Mouse (Mus musculus) midbrain, embryonic 14.5 days (tissue): ENCODE measurements around the gene Camsap2. TPM values are rescaled to one million over a fixed set of nuclear protein-coding genes. Genes with fewer than 3 reads are reported as not detected.

Experiments
- ATAC-seq: fragments of 200-750 bp; cut with Nextera tagmentation; 2 replicates; pipeline ENCODE4 v1.8.0; 2017; ENCODE audit warnings: moderate number of reproducible peaks, moderate library complexity; ENCODE audit not compliant: low FRiP score, low TSS enrichment
- DNase-seq: peaks from one replicate; pipeline ENCODE4 v3.0.0-alpha.2; 2015
- H3K27ac ChIP-seq: fragments of 300-500 bp; sonication (generic); replicated peaks from 2 replicates; pipeline ENCODE4 v1.5.1; 2014; ENCODE audit warnings: mild to moderate bottlenecking, low read depth, low read length, moderate library complexity
- H3K27me3 ChIP-seq: fragments of 300-500 bp; sonication (generic); 2 replicates; pipeline ENCODE4 v1.6.1; 2014; ENCODE audit warnings: low read length, control low read depth, mixed read lengths; ENCODE audit not compliant: control insufficient read depth, insufficient read depth
- H3K36me3 ChIP-seq: fragments of 300-500 bp; sonication (generic); 2 replicates; pipeline ENCODE4 v1.6.1; 2014; ENCODE audit warnings: low read length, control low read depth; ENCODE audit not compliant: control insufficient read depth, insufficient read depth
- H3K4me1 ChIP-seq: fragments of 300-500 bp; sonication (generic); 2 replicates; pipeline ENCODE4 v1.6.1; 2014; ENCODE audit warnings: mild to moderate bottlenecking, antibody characterized with exemption, low read length, control low read depth; ENCODE audit not compliant: control insufficient read depth, insufficient read depth
- H3K4me2 ChIP-seq: fragments of 300-500 bp; sonication (generic); 2 replicates; pipeline ENCODE4 v1.6.1; 2014; ENCODE audit warnings: mild to moderate bottlenecking, low read length, moderate library complexity
- H3K4me3 ChIP-seq: fragments of 300-500 bp; sonication (generic); replicated peaks from 2 replicates; pipeline ENCODE4 v1.5.1; 2014; ENCODE audit warnings: low read depth, low read length
- H3K9ac ChIP-seq: fragments of 300-500 bp; sonication (generic); replicated peaks from 2 replicates; pipeline ENCODE4 v1.6.1; 2014; ENCODE audit warnings: mild to moderate bottlenecking, low read length, moderate library complexity
- H3K9me3 ChIP-seq: fragments of 300-500 bp; sonication (generic); 2 replicates; pipeline ENCODE4 v1.6.1; 2016; ENCODE audit warnings: low read length, control low read depth, mixed read lengths; ENCODE audit not compliant: control insufficient read depth
- WGBS: fragments of 180-500 bp; shearing (Covaris S2); extraction: QIAGEN DNeasy Blood & Tissue Kit; methylation state at CpG from one replicate; pipeline ENCODE4 v1.1.7; 2014; 5-methylcytosine and 5-hydroxymethylcytosine counted together
- polyA plus RNA-seq: library from polyadenylated mRNA; unstranded; fragments of >200 nt; fragmentation: Nextera tagmentation; extraction: Ambion mirVana; gene quantifications from 2 replicates; pipeline ENCODE4 v1.2.1, GENCODE M21; 2014

Camsap2 gene
- polyA plus RNA-seq, 1 experiment from 2014 or later, result 63.8 TPM

GRCm38 (mm10) chr1:136365986-136366385, 20.1 kb upstream of the Camsap2 start:
- ATAC-seq, result no peak
- no peak overlapping the region for H3K4me3 ChIP-seq

GRCm38 (mm10) chr1:136364711-136365110, 18.8 kb upstream of the Camsap2 start:
- ATAC-seq (no peak), DNase-seq (no peak)
- no peak overlapping the region for H3K9ac ChIP-seq
- H3K36me3 ChIP-seq, result no peaks in the 10 kb centered on the region
- H3K4me1 ChIP-seq, result no peaks in the 10 kb centered on the region
- no peaks in the 10 kb centered on the region for H3K9me3 ChIP-seq
- H3K27me3 ChIP-seq, result no peaks in the 10 kb centered on the region
- H3K4me3 ChIP-seq, result no peak overlapping the region
- H3K4me2 ChIP-seq, result no peak overlapping the region
- 51% methylated on average over 19 of the region's 19 CpGs for WGBS
- H3K27ac ChIP-seq, result no peak overlapping the region

More at GRCm38 (mm10) chr1:136365986-136366385, 20.1 kb upstream of the Camsap2 start:
- WGBS, result 76% methylated on average over 3 of the region's 3 CpGs
- Histone ChIP-seq H3K27ac (no peak overlapping the region), H3K27me3 (no peaks in the 10 kb centered on the region), H3K36me3 (no peaks in the 10 kb centered on the region), H3K4me1 (no peaks in the 10 kb centered on the region), H3K9me3 (no peaks in the 10 kb centered on the region), H3K9ac (no peak overlapping the region), H3K4me2 (no peak overlapping the region)
- no peak for DNase-seq

GRCm38 (mm10) chr1:136363035-136363434, 17.1 kb upstream of the Camsap2 start:
- DNase-seq (no peak), ATAC-seq (no peak)
- WGBS, result 49% methylated on average over 6 of the region's 6 CpGs
- no peak overlapping the region for H3K4me3 ChIP-seq
- H3K36me3 ChIP-seq, result no peaks in the 10 kb centered on the region
- no peak overlapping the region for H3K9ac ChIP-seq
- no peak overlapping the region for H3K27ac ChIP-seq
- H3K4me1 ChIP-seq, result no peaks in the 10 kb centered on the region
- H3K4me2 ChIP-seq, result no peak overlapping the region
- no peaks in the 10 kb centered on the region for H3K27me3 ChIP-seq
- no peaks in the 10 kb centered on the region for H3K9me3 ChIP-seq

- Histone ChIP-seq H3K36me3 (no peaks in the 10 kb centered on the region), H3K4me2 (no peak overlapping the region), H3K27me3 (no peaks in the 10 kb centered on the region), H3K9ac (no peak overlapping the region), H3K4me1 (no peaks in the 10 kb centered on the region), H3K4me3 (no peak overlapping the region), H3K9me3 (no peaks in the 10 kb centered on the region), H3K27ac (no peak overlapping the region)
- WGBS, result 23% methylated on average over 8 of the region's 8 CpGs
- ATAC-seq (no peak), DNase-seq (peak; percentile 54)
Measured at GRCm38 (mm10) chr1:136362567-136362966, 16.7 kb upstream of the Camsap2 start.

- Histone ChIP-seq H3K4me3 (no peak overlapping the region), H3K4me1 (no peaks in the 10 kb centered on the region), H3K27ac (no peak overlapping the region), H3K36me3 (no peaks in the 10 kb centered on the region), H3K27me3 (no peaks in the 10 kb centered on the region), H3K4me2 (no peak overlapping the region), H3K9ac (no peak overlapping the region), H3K9me3 (no peaks in the 10 kb centered on the region)
- ATAC-seq (no peak), DNase-seq (no peak)
- 82% methylated on average over 2 of the region's 2 CpGs for WGBS
Measured at GRCm38 (mm10) chr1:136361373-136361772, 15.5 kb upstream of the Camsap2 start.

GRCm38 (mm10) chr1:136360909-136361308, 15.0 kb upstream of the Camsap2 start:
- 85% methylated on average over 6 of the region's 6 CpGs for WGBS
- no peak overlapping the region for H3K4me3 ChIP-seq
- H3K27me3 ChIP-seq, result no peaks in the 10 kb centered on the region
- no peak overlapping the region for H3K27ac ChIP-seq
- no peak for ATAC-seq
- no peaks in the 10 kb centered on the region for H3K9me3 ChIP-seq
- no peak overlapping the region for H3K9ac ChIP-seq
- DNase-seq, result no peak
- H3K4me1 ChIP-seq, result no peaks in the 10 kb centered on the region
- no peak overlapping the region for H3K4me2 ChIP-seq
- H3K36me3 ChIP-seq, result no peaks in the 10 kb centered on the region

GRCm38 (mm10) chr1:136358841-136359360, 13.0 kb upstream of the Camsap2 start:
- DNase-seq, result no peak
- H3K36me3 ChIP-seq, result no peaks in the 10 kb centered on the region
- no peaks in the 10 kb centered on the region for H3K9me3 ChIP-seq
- H3K27me3 ChIP-seq, result no peaks in the 10 kb centered on the region
- no peak for ATAC-seq
- no peaks in the 10 kb centered on the region for H3K4me1 ChIP-seq
- no peak overlapping the region for H3K9ac ChIP-seq
- no peak overlapping the region for H3K4me2 ChIP-seq
- H3K4me3 ChIP-seq, result no peak overlapping the region
- no peak overlapping the region for H3K27ac ChIP-seq
- WGBS, result 75% methylated on average over 7 of the region's 7 CpGs

GRCm38 (mm10) chr1:136355651-136356050, 9.7 kb upstream of the Camsap2 start:
- Histone ChIP-seq H3K4me2 (no peak overlapping the region), H3K4me1 (no peaks in the 10 kb centered on the region), H3K27me3 (no peaks in the 10 kb centered on the region), H3K4me3 (no peak overlapping the region), H3K36me3 (no peaks in the 10 kb centered on the region), H3K27ac (no peak overlapping the region), H3K9ac (no peak overlapping the region), H3K9me3 (no peaks in the 10 kb centered on the region)
- ATAC-seq (no peak), DNase-seq (no peak)
- 85% methylated on average over 4 of the region's 4 CpGs for WGBS

GRCm38 (mm10) chr1:136350699-136351200, 4.8 kb upstream of the Camsap2 start:
- Histone ChIP-seq H3K4me1 (peaks cover 6% of the 10 kb centered on the region; the same call in 1 of the 2 replicates), H3K27ac (no peak overlapping the region), H3K4me3 (no peak overlapping the region), H3K9ac (no peak overlapping the region), H3K4me2 (no peak overlapping the region), H3K9me3 (no peaks in the 10 kb centered on the region), H3K36me3 (no peaks in the 10 kb centered on the region), H3K27me3 (no peaks in the 10 kb centered on the region)
- ATAC-seq (no peak), DNase-seq (peak; percentile 24)
- WGBS, result 72% methylated on average over 3 of the region's 3 CpGs
